Mouse (Mus musculus) thymus, postnatal 36 days (tissue): Measurements from ENCODE around the gene Vmn1r26.
"Not testable (repeated sequence)": the region's sequence is repeated elsewhere in the genome, so short reads cannot be mapped to it uniquely, and the experiment has no call there.

Experiments
- DNase-seq, 2 experiments: peaks; one replicate each; pipeline ENCODE4 v3.0.0; 2022; ENCODE audit warnings: mixed read lengths in 2 of 2

The Vmn1r26 gene

GRCm38 (mm10) chr6:58015059-58015458 lies at the start of gene Vmn1r26:
Gene Vmn1r26 (minus strand): TSS chr6:58015159.
- no peak for DNase-seq

- no peak for DNase-seq
Measured at GRCm38 (mm10) chr6:58044025-58044424, 29.1 kb upstream of the Vmn1r26 start.

GRCm38 (mm10) chr6:58017478-58017877 lies 2.5 kb upstream of the Vmn1r26 start:
- not testable (repeated sequence) for DNase-seq

GRCm38 (mm10) chr6:57980710-57981109 lies 34.2 kb downstream of the Vmn1r26 start, which contains the start of gene Vmn1r25:
Gene Vmn1r25 (minus strand): TSS chr6:57980810.
- DNase-seq = no peak

GRCm38 (mm10) chr6:57961403-57961802 lies 53.6 kb downstream of the Vmn1r26 start, which contains the start of gene Vmn1r24:
Gene Vmn1r24 (minus strand): TSS chr6:57961503.
- not testable (repeated sequence) for DNase-seq
